In the genomic region with DNA sequence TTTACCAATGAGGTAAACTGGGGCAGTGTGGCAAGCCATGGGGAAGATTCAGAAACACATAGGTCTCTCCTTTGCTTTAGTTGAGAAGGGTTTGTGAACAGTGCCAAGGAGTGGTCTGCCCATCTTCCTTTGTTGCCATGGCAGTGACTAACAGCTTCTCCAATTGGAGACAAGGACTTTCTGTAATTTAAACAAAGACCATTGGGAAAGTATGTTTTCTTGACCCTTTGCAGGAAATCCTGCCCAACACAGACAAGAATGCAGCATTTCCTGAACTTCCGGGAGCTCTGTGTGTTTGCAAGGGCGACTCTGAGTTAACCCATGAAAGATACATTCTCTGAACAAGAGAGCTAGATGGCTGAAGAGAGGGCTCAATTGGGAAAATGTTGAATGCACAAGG, we compare ENCODE assay signal across 13 mouse cellular contexts.
DNase-seq lines count a peak whose midpoint lies in the region; ATAC-seq lines count a peak whose summit lies in the region.
"Had no signal": no experiment of that assay in that cellular context is flagged by ENCODE, and none has a peak within 500 bp of the region (broad histone marks: within the 10 kb centered on the region; RNA-seq: fewer than 3 reads in every experiment).

No protein-coding gene starts in this region.

- DNase-seq in embryonic facial prominence, embryonic 11.5 days (ENCODE audit: low spot score), result peak; percentile 9
- no peak for DNase-seq in embryonic facial prominence, embryonic 10.5 days (ENCODE audit: low spot score)
- peak; percentile 51 for DNase-seq in lung, postnatal 14 days
- DNase-seq in spleen, adult 12 weeks (ENCODE audit: low spot score), result no peak
- no peak for DNase-seq in urinary bladder, adult 2 months (ENCODE audit: low spot score)
- no peak for DNase-seq in adipocyte (ENCODE audit: low spot score)
- DNase-seq: spleen, adult 18-20 months had no signal

- no peak overlapping the region for H3K4me2 ChIP-seq in embryonic facial prominence, embryonic 11.5 days (ENCODE audit: low read depth, low read length)
- H3K4me2 ChIP-seq: embryonic facial prominence, embryonic 15.5 days; lung, embryonic 15.5 days; neural tube, embryonic 12.5 days had no signal

- WGBS in embryonic facial prominence, embryonic 11.5 days, result 46% methylated on average over 2 of the region's 2 CpGs
- WGBS in embryonic facial prominence, embryonic 10.5 days, result 40% methylated on average over 2 of the region's 2 CpGs

- no peaks in the 10 kb centered on the region for H3K4me1 ChIP-seq in embryonic facial prominence, embryonic 11.5 days (ENCODE audit: control insufficient read depth, insufficient read depth, low read length)
- no peaks in the 10 kb centered on the region for H3K4me1 ChIP-seq in embryonic facial prominence, embryonic 10.5 days
- H3K4me1 ChIP-seq: embryonic facial prominence, embryonic 15.5 days; lung, embryonic 15.5 days; neural tube, embryonic 12.5 days had no signal

- no peaks in the 10 kb centered on the region for H3K9me3 ChIP-seq in embryonic facial prominence, embryonic 11.5 days (replicated peaks; ENCODE audit: control insufficient read depth, low read length)
- H3K9me3 ChIP-seq in embryonic facial prominence, embryonic 10.5 days, result no peaks in the 10 kb centered on the region
- H3K9me3 ChIP-seq: embryonic facial prominence, embryonic 15.5 days; lung, embryonic 15.5 days; neural tube, embryonic 12.5 days had no signal

- no peaks in the 10 kb centered on the region for H3K36me3 ChIP-seq in embryonic facial prominence, embryonic 11.5 days (replicated peaks; ENCODE audit: control insufficient read depth, insufficient read depth, low read depth, low read length)
- H3K36me3 ChIP-seq in embryonic facial prominence, embryonic 10.5 days (replicated peaks), result no peaks in the 10 kb centered on the region
- H3K36me3 ChIP-seq: embryonic facial prominence, embryonic 15.5 days; lung, embryonic 15.5 days; neural tube, embryonic 12.5 days had no signal

- H3K27me3 ChIP-seq in embryonic facial prominence, embryonic 11.5 days (ENCODE audit: control insufficient read depth, insufficient read depth, low read length), result no peaks in the 10 kb centered on the region
- no peaks in the 10 kb centered on the region for H3K27me3 ChIP-seq in embryonic facial prominence, embryonic 10.5 days (replicated peaks; ENCODE audit: low read depth, poor library complexity, severe bottlenecking)
- H3K27me3 ChIP-seq: embryonic facial prominence, embryonic 15.5 days; lung, embryonic 15.5 days; neural tube, embryonic 12.5 days; Patski had no signal

- no peak overlapping the region for H3K27ac ChIP-seq in embryonic facial prominence, embryonic 11.5 days (replicated peaks; ENCODE audit: low read depth, low read length)
- no peak overlapping the region for H3K27ac ChIP-seq in embryonic facial prominence, embryonic 10.5 days (replicated peaks)
- H3K27ac ChIP-seq: embryonic facial prominence, embryonic 15.5 days; lung, embryonic 15.5 days; neural tube, embryonic 12.5 days had no signal

- H3K9ac ChIP-seq in embryonic facial prominence, embryonic 11.5 days (replicated peaks; ENCODE audit: low read length), result no peak overlapping the region
- H3K9ac ChIP-seq: embryonic facial prominence, embryonic 15.5 days; lung, embryonic 15.5 days; neural tube, embryonic 12.5 days had no signal

- H3K4me3 ChIP-seq in embryonic facial prominence, embryonic 11.5 days (ENCODE audit: low read depth, low read length), result no peak overlapping the region
- no peak overlapping the region for H3K4me3 ChIP-seq in embryonic facial prominence, embryonic 10.5 days
- H3K4me3 ChIP-seq: embryonic facial prominence, embryonic 15.5 days; lung, embryonic 15.5 days; neural tube, embryonic 12.5 days had no signal

- no peak for ATAC-seq in embryonic facial prominence, embryonic 11.5 days (replicated peaks; ENCODE audit: insufficient number of reproducible peaks, low FRiP score, low TSS enrichment, low read depth)
- peak; percentile 17; the same call in 1 of the 2 replicates for ATAC-seq in granulocyte monocyte progenitor cell, adult 5-6 weeks (replicated peaks; ENCODE audit: poor library complexity, severe bottlenecking)
- peak; percentile 33 to 47; a peak in 3 of 4 replicates for ATAC-seq in hematopoietic stem cell, adult 5-6 weeks (replicated peaks in 1 of 2; ENCODE audit: insufficient read depth in 1 of 2, low FRiP score in 2 of 2, low TSS enrichment in 1 of 2, low read depth in 1 of 2, poor library complexity in 2 of 2, severe bottlenecking in 2 of 2)
- ATAC-seq: Patski had no signal

Comparison
In these comparisons a context has a peak if more than half of its experiments do, and no peak if none do; other contexts are left out.
1. DNase-seq: peak in embryonic facial prominence, embryonic 11.5 days (single experiment) and lung, postnatal 14 days (single experiment); none in embryonic facial prominence, embryonic 10.5 days (single experiment), spleen, adult 12 weeks (single experiment), urinary bladder, adult 2 months (single experiment) and adipocyte (single experiment).